Mouse (Mus musculus) megakaryocyte, adult 5-6 weeks (primary cell): ENCODE measurements around the gene Hdgfl2. TPM values are rescaled to one million over a fixed set of nuclear protein-coding genes. Genes with fewer than 3 reads are reported as not detected.
A peak's percentile ranks its signal among the peaks of the same experiment; 100 is the strongest.

Experiments
- ATAC-seq: 2 replicates; pipeline ENCODE4 v1.8.0; 2016; ENCODE audit warnings: mild to moderate bottlenecking, inconsistent platforms; ENCODE audit not compliant: poor library complexity, severe bottlenecking
- total RNA-seq, 2 experiments: library from RNA; stranded (forward) in 1 of 2; stranded (reverse) in 1 of 2; fragments of 153-499, 151-499 nt in 1 of 2; fragments of 221-1000, 200-1000 nt in 1 of 2; gene quantifications; 2 replicates each; pipeline versions ENCODE4 v1.2.3 to v1.2.4; 2015 to 2017

The Hdgfl2 gene
- total RNA-seq (2015), result 14.9 and 17.9 TPM in 2 replicates
- 43.4 and 52.8 TPM in 2 replicates for total RNA-seq (2017)

- peak; percentile 71 for ATAC-seq
Measured at GRCm38 (mm10) chr17:56078880-56079795, at the start of gene Hdgfl2. TSS of gene Hdgfl2 (plus strand) at chr17:56079634.

GRCm38 (mm10) chr17:56030238-56030870 is 49.1 kb upstream of the Hdgfl2 start:
- ATAC-seq, result no peak

- peak; percentile 68 for ATAC-seq
Measured at GRCm38 (mm10) chr17:56030919-56031318, 48.5 kb upstream of the Hdgfl2 start.

GRCm38 (mm10) chr17:56031431-56031830 is 48.0 kb upstream of the Hdgfl2 start:
- no peak for ATAC-seq

GRCm38 (mm10) chr17:56032127-56032733 is 47.2 kb upstream of the Hdgfl2 start:
- no peak for ATAC-seq

GRCm38 (mm10) chr17:56032831-56033230 is 46.6 kb upstream of the Hdgfl2 start:
- ATAC-seq, result peak; percentile 26

GRCm38 (mm10) chr17:56034040-56034725 is 45.3 kb upstream of the Hdgfl2 start:
- no peak for ATAC-seq

GRCm38 (mm10) chr17:56034726-56035100 is 44.7 kb upstream of the Hdgfl2 start:
- ATAC-seq, result no peak

GRCm38 (mm10) chr17:56035216-56035615 is 44.2 kb upstream of the Hdgfl2 start:
- no peak for ATAC-seq

GRCm38 (mm10) chr17:56036176-56036900 is 43.1 kb upstream of the Hdgfl2 start, which contains the start of gene Sh3gl1:
TSS of gene Sh3gl1 (minus strand) at chr17:56036635.
- peak; percentile 89 for ATAC-seq

- ATAC-seq, result no peak
Measured at GRCm38 (mm10) chr17:56036901-56037287, 42.5 kb upstream of the Hdgfl2 start.

- ATAC-seq, result no peak
Measured at GRCm38 (mm10) chr17:56038583-56039261, 40.7 kb upstream of the Hdgfl2 start.

GRCm38 (mm10) chr17:56039345-56039744 is 40.1 kb upstream of the Hdgfl2 start:
- ATAC-seq, result no peak

GRCm38 (mm10) chr17:56040030-56040856 is 39.2 kb upstream of the Hdgfl2 start, which contains the start of gene Chaf1a:
TSS of gene Chaf1a (plus strand) at chr17:56040439.
- peak; percentile 67 for ATAC-seq

- ATAC-seq, result no peak
Measured at GRCm38 (mm10) chr17:56040857-56041163, 38.6 kb upstream of the Hdgfl2 start.

- ATAC-seq, result no peak
Measured at GRCm38 (mm10) chr17:56051369-56051768, 28.1 kb upstream of the Hdgfl2 start.

GRCm38 (mm10) chr17:56054938-56055337 is 24.5 kb upstream of the Hdgfl2 start:
- ATAC-seq, result no peak

- no peak for ATAC-seq
Measured at GRCm38 (mm10) chr17:56055945-56056678, 23.3 kb upstream of the Hdgfl2 start.
